Mouse (Mus musculus) liver, embryonic 11.5 days (tissue): ENCODE data around the gene Nbas. TPM values are rescaled to one million over a fixed set of nuclear protein-coding genes. Genes with fewer than 3 reads are reported as not detected.

Experiments used
- ATAC-seq: fragments of 200-750 bp; cut with Nextera tagmentation; replicated peaks from 2 replicates; pipeline ENCODE4 v1.8.0; 2017; ENCODE audit warnings: moderate number of reproducible peaks, mild to moderate bottlenecking, moderate TSS enrichment, moderate library complexity; ENCODE audit not compliant: low FRiP score
- DNase-seq: peaks from one replicate; pipeline ENCODE4 v3.0.0-alpha.2; 2017; ENCODE audit warnings: low spot score
- H3K27ac ChIP-seq: fragments of 300-500 bp; sonication (generic); 2 replicates; pipeline ENCODE4 v1.5.1; 2014; ENCODE audit warnings: mild to moderate bottlenecking, low read depth, low read length, control low read depth
- H3K27me3 ChIP-seq: fragments of 300-500 bp; sonication (generic); replicated peaks from 2 replicates; pipeline ENCODE4 v1.6.1; 2014; ENCODE audit warnings: low read length, mixed read lengths; ENCODE audit not compliant: control insufficient read depth, insufficient read depth
- H3K36me3 ChIP-seq: fragments of 300-500 bp; sonication (generic); 2 replicates; pipeline ENCODE4 v1.6.1; 2014; ENCODE audit warnings: mild to moderate bottlenecking, low read length, moderate library complexity, mixed read lengths; ENCODE audit not compliant: control insufficient read depth, insufficient read depth
- H3K4me1 ChIP-seq: fragments of 300-500 bp; sonication (generic); replicated peaks from 2 replicates; pipeline ENCODE4 v1.6.1; 2014; ENCODE audit warnings: low read length, mixed read lengths; ENCODE audit not compliant: control insufficient read depth, insufficient read depth
- H3K4me2 ChIP-seq: fragments of 300-500 bp; sonication (generic); 2 replicates; pipeline ENCODE4 v1.6.1; 2014; ENCODE audit warnings: mild to moderate bottlenecking, control low read depth, moderate library complexity
- H3K4me3 ChIP-seq: fragments of 300-500 bp; sonication (generic); 2 replicates; pipeline ENCODE4 v1.5.1; 2014; ENCODE audit warnings: low read depth, low read length, control low read depth
- H3K9ac ChIP-seq: fragments of 300-500 bp; sonication (generic); 2 replicates; pipeline ENCODE4 v1.6.1; 2014; ENCODE audit warnings: low read depth, low read length, control low read depth
- H3K9me3 ChIP-seq: fragments of 300-500 bp; sonication (generic); 2 replicates; pipeline ENCODE4 v1.6.1; 2016; ENCODE audit warnings: low read length, inconsistent platforms, mixed read lengths; ENCODE audit not compliant: control insufficient read depth
- WGBS: fragments of 180-500 bp; shearing (Covaris S2); extraction: QIAGEN DNeasy Blood & Tissue Kit; methylation state at CpG from one replicate; pipeline ENCODE4 v1.1.7; 2014; 5-methylcytosine and 5-hydroxymethylcytosine counted together
- polyA plus RNA-seq: library from polyadenylated mRNA; unstranded; fragments of >200 nt; fragmentation: Nextera tagmentation; extraction: Ambion mirVana; gene quantifications from 2 replicates; pipeline ENCODE4 v1.2.1, GENCODE M21; 2014

Gene Nbas
- polyA plus RNA-seq, 1 experiment from 2014 or later, result 13.3 TPM

DNA sequence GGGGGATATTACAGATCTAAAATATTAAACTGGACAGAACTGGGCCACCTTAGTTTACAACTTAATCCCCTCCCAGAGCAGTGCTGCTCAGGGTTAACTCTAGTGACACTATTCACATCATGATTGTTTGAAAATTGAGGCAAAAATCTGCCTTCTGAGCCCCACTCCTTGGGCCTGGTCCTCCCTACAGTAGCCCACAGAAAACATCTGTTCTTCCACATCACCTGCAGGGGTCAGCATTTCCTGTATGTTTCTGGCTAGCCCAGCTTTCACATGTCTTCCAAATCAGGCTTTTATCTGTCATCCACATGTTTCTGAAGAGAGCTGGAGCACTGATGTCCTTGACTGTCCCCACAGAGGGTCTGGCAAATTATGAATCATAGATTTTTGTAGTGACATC lies 333.5 kb downstream of the Nbas start:
- Histone ChIP-seq H3K36me3 (no peaks in the 10 kb centered on the region), H3K27me3 (no peaks in the 10 kb centered on the region), H3K9ac (no peak overlapping the region), H3K4me1 (no peaks in the 10 kb centered on the region), H3K4me3 (no peak overlapping the region), H3K9me3 (no peaks in the 10 kb centered on the region), H3K27ac (no peak overlapping the region), H3K4me2 (no peak overlapping the region)
- ATAC-seq (no peak), DNase-seq (no peak)

DNA sequence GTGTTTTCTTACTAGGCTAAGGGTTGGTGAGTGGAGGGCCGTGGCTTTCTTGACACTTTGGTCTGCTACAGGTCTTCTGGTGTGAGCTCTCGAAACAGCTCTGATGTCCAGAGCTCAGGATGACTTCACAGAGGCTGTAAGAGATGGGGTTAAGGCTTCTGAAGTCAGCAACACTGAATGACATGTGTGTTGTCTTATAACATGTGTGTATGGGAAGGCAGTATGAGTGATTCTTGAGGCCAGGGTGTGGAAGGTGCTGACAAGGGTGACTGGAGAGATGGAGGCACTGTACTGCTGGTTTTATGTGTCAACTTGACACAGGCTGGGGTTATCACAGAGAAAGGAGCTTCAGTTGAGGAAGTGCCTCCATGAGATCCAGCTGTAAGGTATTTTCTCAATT lies 338.1 kb downstream of the Nbas start:
- H3K36me3 ChIP-seq, result no peaks in the 10 kb centered on the region
- H3K4me2 ChIP-seq, result no peak overlapping the region
- no peaks in the 10 kb centered on the region for H3K9me3 ChIP-seq
- H3K4me3 ChIP-seq, result no peak overlapping the region
- no peaks in the 10 kb centered on the region for H3K4me1 ChIP-seq
- H3K9ac ChIP-seq, result no peak overlapping the region
- DNase-seq (no peak), ATAC-seq (no peak)
- no peak overlapping the region for H3K27ac ChIP-seq
- no peaks in the 10 kb centered on the region for H3K27me3 ChIP-seq
- 63% methylated on average over 2 of the region's 2 CpGs for WGBS

DNA sequence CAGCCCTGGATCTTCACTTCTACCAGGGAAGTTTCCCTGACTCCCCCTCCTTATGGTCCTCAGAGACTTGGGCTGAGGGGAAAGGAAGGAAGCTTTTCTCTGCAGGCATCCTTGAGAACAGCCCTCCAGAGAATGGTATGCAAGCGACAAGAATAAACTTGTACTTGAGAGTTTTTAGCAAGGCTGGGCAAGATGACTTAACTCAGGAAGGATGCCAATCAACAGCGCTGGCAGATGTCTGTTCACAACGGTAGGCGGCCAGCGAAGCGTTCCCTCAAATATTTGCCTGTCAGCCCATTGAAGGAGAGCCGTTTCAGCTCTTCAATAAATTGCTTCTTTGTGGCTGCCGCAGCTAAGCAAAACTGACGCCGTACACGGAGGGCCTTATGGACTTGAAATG lies 340.1 kb downstream of the Nbas start:
- no peak for ATAC-seq
- WGBS, result 81% methylated on average over 11 of the region's 11 CpGs
- no peak for DNase-seq

DNA sequence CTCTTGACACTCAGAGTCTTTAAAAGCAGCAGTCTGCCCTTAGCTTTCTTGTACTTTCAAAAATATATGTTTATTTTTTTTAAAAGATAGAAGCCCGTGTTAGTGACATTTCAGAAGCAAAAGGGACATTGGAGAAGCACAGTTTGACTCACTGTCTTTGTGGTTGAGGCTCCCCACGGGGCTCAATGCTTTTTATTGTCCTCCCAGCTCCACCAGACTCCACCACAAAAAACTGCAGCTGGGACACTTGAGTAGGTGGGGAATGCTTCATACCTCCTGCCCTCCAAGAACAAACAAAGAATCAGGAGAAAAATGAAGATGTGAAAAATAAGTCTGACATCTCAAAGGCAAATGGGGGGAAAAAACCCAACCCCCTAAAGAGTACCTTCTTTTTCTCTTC lies 344.1 kb downstream of the Nbas start:
- DNase-seq, result no peak
- WGBS, result 29% methylated on average over 2 of the region's 2 CpGs
- Histone ChIP-seq H3K27me3 (no peaks in the 10 kb centered on the region), H3K9me3 (no peaks in the 10 kb centered on the region), H3K4me1 (no peaks in the 10 kb centered on the region), H3K36me3 (no peaks in the 10 kb centered on the region), H3K4me2 (no peak overlapping the region), H3K27ac (no peak overlapping the region), H3K4me3 (no peak overlapping the region), H3K9ac (no peak overlapping the region)
- ATAC-seq, result no peak

More for the DNA sequence above, 340.1 kb downstream of the Nbas start:
- Histone ChIP-seq H3K9ac (no peak overlapping the region), H3K4me2 (no peak overlapping the region), H3K9me3 (no peaks in the 10 kb centered on the region), H3K27me3 (no peaks in the 10 kb centered on the region), H3K36me3 (no peaks in the 10 kb centered on the region), H3K4me1 (no peaks in the 10 kb centered on the region), H3K4me3 (no peak overlapping the region), H3K27ac (no peak overlapping the region)

DNA sequence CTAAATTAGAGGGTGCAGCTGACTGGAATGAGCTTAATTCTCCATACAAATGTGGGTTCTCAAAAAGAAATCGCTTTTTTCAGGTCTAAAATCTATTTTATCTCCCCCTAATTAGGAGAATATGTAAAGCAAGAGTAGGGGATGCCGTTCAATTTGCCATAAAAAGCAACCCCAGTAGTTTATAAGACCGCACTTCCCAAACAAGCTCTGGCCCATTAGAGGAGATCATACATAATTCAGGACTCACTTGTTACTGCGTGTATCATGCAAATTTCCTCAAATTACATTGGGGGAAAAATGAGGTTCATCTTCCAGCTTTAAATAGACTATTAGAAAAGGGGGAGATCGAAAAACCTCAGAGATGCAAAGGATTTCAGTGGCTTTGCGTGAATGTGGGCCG lies 346.7 kb downstream of the Nbas start:
- Histone ChIP-seq H3K4me3 (no peak overlapping the region), H3K4me1 (no peaks in the 10 kb centered on the region), H3K9ac (no peak overlapping the region), H3K4me2 (no peak overlapping the region), H3K9me3 (no peaks in the 10 kb centered on the region), H3K27ac (no peak overlapping the region), H3K27me3 (no peaks in the 10 kb centered on the region), H3K36me3 (no peaks in the 10 kb centered on the region)
- 80% methylated on average over 7 of the region's 7 CpGs for WGBS
- ATAC-seq (no peak), DNase-seq (no peak)

DNA sequence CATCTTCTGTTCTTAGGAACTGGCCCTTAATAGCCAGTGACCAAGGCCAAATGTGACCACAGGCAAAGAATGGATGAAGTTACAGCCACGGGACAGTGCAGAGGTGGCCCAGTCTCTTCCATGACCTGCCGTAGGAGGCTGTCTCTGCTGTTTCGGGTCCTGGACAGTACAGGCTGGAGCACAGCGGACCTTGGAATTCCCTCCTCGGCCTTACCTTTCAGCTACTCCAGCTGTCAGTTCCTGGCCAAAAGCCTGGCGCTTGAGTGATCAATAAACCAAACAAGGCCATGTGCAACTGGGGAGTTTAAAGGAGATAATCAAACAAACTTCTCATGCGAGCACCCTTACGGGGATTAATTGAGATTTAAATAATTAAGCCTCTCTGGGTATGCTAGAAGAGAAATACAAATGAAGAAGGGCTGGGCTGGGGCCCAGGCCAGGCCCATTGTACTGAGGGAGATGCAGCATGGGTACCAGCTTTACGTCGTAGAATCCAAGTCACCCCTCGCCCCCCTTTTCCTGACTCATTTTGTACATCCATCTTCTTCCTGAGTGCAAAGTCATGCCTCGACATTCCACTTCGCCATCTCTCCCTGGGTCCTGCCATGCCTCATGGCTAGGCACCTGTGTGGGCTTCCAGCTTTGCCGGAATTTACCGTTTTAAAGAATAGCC lies 353.4 kb downstream of the Nbas start:
- ATAC-seq, result no peak
- Histone ChIP-seq H3K27me3 (no peaks in the 10 kb centered on the region), H3K27ac (no peak overlapping the region), H3K4me1 (no peaks in the 10 kb centered on the region), H3K4me3 (no peak overlapping the region), H3K4me2 (no peak overlapping the region), H3K36me3 (no peaks in the 10 kb centered on the region), H3K9ac (no peak overlapping the region), H3K9me3 (no peaks in the 10 kb centered on the region)
- DNase-seq, result no peak
- 74% methylated on average over 15 of the region's 15 CpGs for WGBS

DNA sequence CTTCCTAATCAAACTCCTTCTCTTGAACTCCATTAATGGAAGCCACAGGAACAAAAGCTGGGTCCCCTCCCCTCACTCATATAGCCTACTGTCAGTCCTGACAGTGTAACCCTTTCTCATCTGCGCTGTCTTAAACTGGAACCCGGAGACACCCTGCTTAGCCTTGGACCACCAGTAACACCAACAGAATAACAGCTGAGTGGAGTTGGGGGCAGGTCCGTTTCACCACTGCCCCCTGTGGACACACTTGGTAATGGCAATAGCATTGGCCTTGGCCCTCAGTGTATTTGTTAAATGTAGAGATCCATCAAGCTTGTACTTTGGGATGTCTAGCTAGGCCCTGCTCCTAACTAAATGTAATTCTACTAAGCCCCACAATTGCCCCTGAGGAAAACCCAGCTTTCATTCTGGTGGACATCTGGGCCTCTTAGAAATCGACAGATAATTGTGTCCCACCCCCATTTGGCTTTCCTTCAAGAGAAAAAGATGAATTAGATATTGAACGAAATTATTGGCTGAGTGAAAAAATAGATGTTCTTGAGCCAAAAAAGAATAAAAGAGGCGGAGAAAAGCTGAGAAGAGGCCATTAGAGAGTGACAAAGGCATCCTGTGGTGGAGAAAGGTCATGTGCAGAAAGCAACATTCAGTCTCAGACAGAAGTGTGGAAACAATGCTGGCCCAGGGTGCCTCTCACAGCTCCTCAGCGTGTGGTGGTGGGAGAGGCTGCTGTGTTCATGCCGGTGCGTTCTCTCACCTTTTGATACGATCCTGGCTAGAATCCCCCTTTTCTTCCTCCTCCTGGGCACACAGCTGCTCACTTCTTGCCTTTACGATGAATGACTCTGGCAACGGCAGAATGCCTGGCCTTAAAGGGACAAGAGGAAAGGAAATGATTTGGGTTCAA lies 358.1 kb downstream of the Nbas start:
- no peak overlapping the region for H3K4me3 ChIP-seq
- no peak overlapping the region for H3K4me2 ChIP-seq
- no peak overlapping the region for H3K27ac ChIP-seq
- no peaks in the 10 kb centered on the region for H3K4me1 ChIP-seq
- ATAC-seq (no peak), DNase-seq (no peak)
- no peak overlapping the region for H3K9ac ChIP-seq
- WGBS, result 70% methylated on average over 12 of the region's 12 CpGs
- no peaks in the 10 kb centered on the region for H3K27me3 ChIP-seq
- no peaks in the 10 kb centered on the region for H3K9me3 ChIP-seq
- H3K36me3 ChIP-seq, result no peaks in the 10 kb centered on the region
